Mouse (Mus musculus) inflammation-experienced regulatory T-cells, adult 6 months (primary cell): ENCODE results near the gene Serpina1e. TPM values are rescaled to one million over a fixed set of nuclear protein-coding genes. Genes with fewer than 3 reads are reported as not detected.
"Not testable (repeated sequence)": the region's sequence is repeated elsewhere in the genome, so short reads cannot be mapped to it uniquely, and the experiment has no call there.

ENCODE experiments used
- ATAC-seq: one replicate; pipeline ENCODE4 v1.8.0; 2017
- polyA plus RNA-seq, 3 experiments: library from polyadenylated mRNA; unstranded; fragments of 100-300 nt; shearing (Covaris generic); gene quantifications; one replicate each; pipeline ENCODE4 v1.2.1; 2017

Gene Serpina1e
- polyA plus RNA-seq, 3 experiments from 2014 or later: not detected

- ATAC-seq: no peak
Measured at GRCm38 (mm10) chr12:103962860-103963259, 4.1 kb upstream of the Serpina1e start.

- no peak for ATAC-seq
Measured at GRCm38 (mm10) chr12:103962337-103962736, 3.6 kb upstream of the Serpina1e start.

- no peak for ATAC-seq
Measured at GRCm38 (mm10) chr12:103961716-103962115, 2.9 kb upstream of the Serpina1e start.

GRCm38 (mm10) chr12:103956555-103956954 lies 2.2 kb downstream of the Serpina1e start:
- ATAC-seq: not testable (repeated sequence)

- ATAC-seq: not testable (repeated sequence)
Measured at GRCm38 (mm10) chr12:103952972-103953371, 5.8 kb downstream of the Serpina1e start.

- no peak for ATAC-seq
Measured at GRCm38 (mm10) chr12:103946243-103946642, 12.5 kb downstream of the Serpina1e start.

GRCm38 (mm10) chr12:103909181-103909580 lies 49.6 kb downstream of the Serpina1e start:
- not testable (repeated sequence) for ATAC-seq

- ATAC-seq: not testable (repeated sequence)
Measured at GRCm38 (mm10) chr12:103907746-103908145, 51.0 kb downstream of the Serpina1e start.

GRCm38 (mm10) chr12:103904837-103905340 lies 53.9 kb downstream of the Serpina1e start, which contains the start of gene Serpina1c:
Gene Serpina1c, minus strand, starts transcription at chr12:103904887.
- ATAC-seq: not testable (repeated sequence)

- not testable (repeated sequence) for ATAC-seq
Measured at GRCm38 (mm10) chr12:103901929-103902328, 56.8 kb downstream of the Serpina1e start.

Other genes with a start within 250 kb of the Serpina1e start
- gene Serpina1d, start 185.4 kb downstream of the Serpina1e start, polyA plus RNA-seq: not detected
- gene Serpina1b, start 128.6 kb downstream of the Serpina1e start, polyA plus RNA-seq: not detected
- not detected for gene Serpina1a, start 95.4 kb downstream of the Serpina1e start, polyA plus RNA-seq
- gene Serpina1c, start 54.1 kb downstream of the Serpina1e start, polyA plus RNA-seq: not detected
- not detected for gene Serpina11, start 31.0 kb upstream of the Serpina1e start, polyA plus RNA-seq
- gene Serpina9, start 54.8 kb upstream of the Serpina1e start, polyA plus RNA-seq: 10 to 100 TPM in 2 of 3 experiments, 1 to 10 TPM in 1; 5.2 to 13.1 (median 10.3) TPM
- gene Serpina12, start 85.5 kb upstream of the Serpina1e start, polyA plus RNA-seq: under 1 TPM in 2 of 3 experiments, not detected in 1; 0.09 to 0.25 TPM
- not detected for gene Serpina5, start 142.1 kb upstream of the Serpina1e start, polyA plus RNA-seq
- not detected for gene Serpina3a, start 153.7 kb upstream of the Serpina1e start, polyA plus RNA-seq
- gene Serpina3b, start 169.0 kb upstream of the Serpina1e start, polyA plus RNA-seq: not detected
- gene Serpina3c, start 194.9 kb upstream of the Serpina1e start, polyA plus RNA-seq: not detected